Mouse (Mus musculus): ENCODE measurements around the gene Fbxw17.

- no peak for TF ChIP-seq EP300 (optimal IDR thresholded peaks at IDR 0.05)
- no peak for TF ChIP-seq CTCF (IDR thresholded peaks at IDR 0.05; ENCODE audit: low read depth)
These were observed 47.2 kb downstream of the Fbxw17 start for GRCm38 (mm10) chr13:50464621-50465562.

All from stomach, postnatal 0 days (tissue).